Mouse (Mus musculus) limb, embryonic 12.5 days (tissue): Measurements from ENCODE around the gene Bcor. TPM values are rescaled to one million over a fixed set of nuclear protein-coding genes. Genes with fewer than 3 reads are reported as not detected.
A peak's percentile ranks its signal among the peaks of the same experiment; 100 is the strongest.

Source experiments
- ATAC-seq: fragments of 200-750 bp; cut with Nextera tagmentation; 2 replicates; pipeline ENCODE4 v1.8.0; 2017; ENCODE audit warnings: low read depth, moderate TSS enrichment; ENCODE audit not compliant: insufficient number of reproducible peaks, insufficient read depth, low FRiP score, low TSS enrichment
- H3K27ac ChIP-seq: fragments of 300-500 bp; sonication (generic); 2 replicates; pipeline ENCODE4 v1.5.1; 2016; ENCODE audit warnings: mild to moderate bottlenecking, moderate library complexity
- H3K27me3 ChIP-seq: fragments of 300-500 bp; sonication (generic); 2 replicates; pipeline ENCODE4 v1.6.1; 2016; ENCODE audit warnings: mild to moderate bottlenecking, moderate library complexity
- H3K36me3 ChIP-seq: fragments of 300-500 bp; sonication (generic); 2 replicates; pipeline ENCODE4 v1.6.1; 2016; ENCODE audit warnings: mild to moderate bottlenecking, moderate library complexity
- H3K4me1 ChIP-seq: fragments of 300-500 bp; sonication (generic); replicated peaks from 2 replicates; pipeline ENCODE4 v1.6.1; 2016
- H3K4me2 ChIP-seq: fragments of 300-500 bp; sonication (generic); 2 replicates; pipeline ENCODE4 v1.6.1; 2016; ENCODE audit warnings: mild to moderate bottlenecking, moderate library complexity
- H3K4me3 ChIP-seq: fragments of 300-500 bp; sonication (generic); replicated peaks from 2 replicates; pipeline ENCODE4 v1.5.1; 2016; ENCODE audit warnings: mild to moderate bottlenecking
- H3K9ac ChIP-seq: fragments of 300-500 bp; sonication (generic); replicated peaks from 2 replicates; pipeline ENCODE4 v1.6.1; 2016; ENCODE audit warnings: mild to moderate bottlenecking, moderate library complexity
- H3K9me3 ChIP-seq: fragments of 300-500 bp; sonication (generic); 2 replicates; pipeline ENCODE4 v1.6.1; 2016; ENCODE audit warnings: mild to moderate bottlenecking, moderate library complexity
- WGBS: fragments of 180-500 bp; shearing (Covaris S2); methylation state at CpG from one replicate; pipeline ENCODE4 v1.1.7; 2016; 5-methylcytosine and 5-hydroxymethylcytosine counted together
- polyA plus RNA-seq: library from polyadenylated mRNA; unstranded; fragments of >200 nt; fragmentation: Nextera tagmentation; extraction: Ambion mirVana; gene quantifications from 2 replicates; pipeline ENCODE4 v1.2.1, GENCODE M21; 2016

The Bcor gene
- polyA plus RNA-seq, 1 experiment from 2014 or later, result 25.6 TPM

GRCm38 (mm10) chrX:12076763-12077600 lies 83.2 kb downstream of the Bcor start:
- 0 out of 2 replicates have a peak overlapping the region, but pooled peaks have one; percentile 7 for H3K27ac ChIP-seq

GRCm38 (mm10) chrX:12072721-12073120 lies 87.4 kb downstream of the Bcor start:
- ATAC-seq, result no peak
- WGBS, result 16% methylated on average over 6 of the region's 6 CpGs
- Histone ChIP-seq H3K4me2 (no peak overlapping the region), H3K4me1 (peaks cover 72% of the 10 kb centered on the region), H3K4me3 (no peak overlapping the region), H3K36me3 (no peaks in the 10 kb centered on the region), H3K9me3 (no peaks in the 10 kb centered on the region), H3K9ac (no peak overlapping the region), H3K27ac (no peak overlapping the region), H3K27me3 (peaks cover 96% of the 10 kb centered on the region)

More at GRCm38 (mm10) chrX:12076763-12077600, 83.2 kb downstream of the Bcor start:
- Histone ChIP-seq H3K9me3 (no peaks in the 10 kb centered on the region), H3K9ac (peak overlapping the region; percentile 64), H3K4me1 (peaks cover 41% of the 10 kb centered on the region), H3K4me2 (peak overlapping the region; percentile 82), H3K36me3 (no peaks in the 10 kb centered on the region), H3K27me3 (peaks cover 100% of the 10 kb centered on the region), H3K4me3 (peak overlapping the region; percentile 63)
- 2% methylated on average over 42 of the region's 58 CpGs for WGBS
- ATAC-seq, result no peak

DNA sequence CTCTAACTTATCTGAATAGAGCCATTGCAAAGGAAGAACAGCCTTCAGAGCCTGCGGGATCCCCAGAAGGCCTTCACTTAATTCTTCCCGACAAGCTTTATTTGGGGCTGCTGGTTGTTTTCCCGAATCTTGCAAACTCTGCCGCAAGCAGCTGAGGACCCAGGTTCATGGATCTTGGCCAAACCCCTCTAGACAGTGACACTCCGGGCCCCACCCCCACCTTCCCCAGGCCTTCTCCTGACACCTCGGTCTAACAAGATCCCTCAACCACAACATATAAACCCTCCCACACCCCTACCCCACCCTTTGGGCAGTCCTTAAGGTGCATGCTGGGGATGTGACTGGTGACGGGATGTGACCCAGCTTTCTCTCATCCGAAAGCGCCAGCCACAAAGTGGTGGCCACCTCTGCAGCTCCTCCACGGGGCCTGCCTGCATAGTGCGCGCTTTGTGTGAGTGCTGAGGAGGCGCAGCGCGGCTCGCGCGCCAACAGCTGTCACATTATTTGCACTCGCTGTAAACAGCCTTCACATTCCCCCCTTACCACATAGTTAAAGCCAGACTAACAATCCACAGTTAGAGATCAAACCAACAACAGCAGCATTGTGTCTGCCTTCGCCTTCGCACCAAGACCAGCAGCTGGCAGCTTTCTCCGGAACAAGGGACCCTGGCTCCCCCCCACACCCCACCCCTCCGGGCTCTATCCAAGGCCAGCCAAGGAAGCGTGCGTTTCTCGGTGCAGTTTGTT lies 91.0 kb downstream of the Bcor start:
- Histone ChIP-seq H3K4me2 (peak overlapping the region; percentile 47), H3K36me3 (no peaks in the 10 kb centered on the region), H3K4me1 (peaks cover 96% of the 10 kb centered on the region), H3K9ac (no peak overlapping the region), H3K4me3 (no peak overlapping the region; the same call in 1 of the 2 replicates), H3K27ac (0 out of 2 replicates have a peak overlapping the region, but pooled peaks have one; percentile 41), H3K9me3 (no peaks in the 10 kb centered on the region), H3K27me3 (peaks cover 96% of the 10 kb centered on the region)
- peak; percentile 67 for ATAC-seq
- WGBS, result 7% methylated on average over 26 of the region's 26 CpGs

GRCm38 (mm10) chrX:12067851-12068510 lies 92.2 kb downstream of the Bcor start:
- ATAC-seq, result no peak
- Histone ChIP-seq H3K27ac (no peak overlapping the region), H3K27me3 (peaks cover 96% of the 10 kb centered on the region), H3K4me3 (no peak overlapping the region), H3K9ac (no peak overlapping the region), H3K9me3 (no peaks in the 10 kb centered on the region), H3K4me2 (peak overlapping the region; percentile 23; the same call in 1 of the 2 replicates), H3K4me1 (peaks cover 96% of the 10 kb centered on the region), H3K36me3 (no peaks in the 10 kb centered on the region)
- 8% methylated on average over 18 of the region's 18 CpGs for WGBS

GRCm38 (mm10) chrX:12067031-12067430 lies 93.1 kb downstream of the Bcor start:
- Histone ChIP-seq H3K4me2 (peak overlapping the region; percentile 23), H3K27ac (no peak overlapping the region), H3K9me3 (no peaks in the 10 kb centered on the region), H3K4me3 (no peak overlapping the region), H3K4me1 (peaks cover 96% of the 10 kb centered on the region), H3K9ac (no peak overlapping the region), H3K27me3 (peaks cover 94% of the 10 kb centered on the region), H3K36me3 (no peaks in the 10 kb centered on the region)
- ATAC-seq, result no peak
- WGBS, result 5% methylated on average over 6 of the region's 6 CpGs

DNA sequence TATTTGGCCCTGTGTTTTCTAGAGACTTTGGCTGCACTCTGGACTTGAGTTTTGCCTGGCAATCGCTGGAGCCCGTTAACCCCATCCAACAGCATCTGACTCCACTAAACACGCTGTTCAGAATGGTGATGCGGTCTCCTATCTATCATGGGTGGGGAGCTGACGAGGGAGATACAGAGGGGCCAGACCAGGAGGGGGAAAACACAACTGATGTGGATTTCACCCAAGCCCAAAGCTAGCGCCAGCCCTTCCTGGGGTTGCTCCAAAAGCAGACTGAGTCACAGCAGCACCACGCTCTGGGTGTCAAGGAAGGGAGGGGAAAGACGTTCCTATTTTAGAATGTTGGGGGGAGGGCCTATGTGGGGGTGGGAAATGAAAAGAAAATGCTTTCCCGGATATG lies 94.4 kb downstream of the Bcor start:
- H3K4me2 ChIP-seq, result no peak overlapping the region
- peaks cover 95% of the 10 kb centered on the region for H3K27me3 ChIP-seq
- no peak overlapping the region for H3K4me3 ChIP-seq
- H3K36me3 ChIP-seq, result no peaks in the 10 kb centered on the region
- ATAC-seq, result no peak
- no peak overlapping the region for H3K9ac ChIP-seq
- H3K4me1 ChIP-seq, result peaks cover 93% of the 10 kb centered on the region
- 45% methylated on average over 9 of the region's 9 CpGs for WGBS
- H3K27ac ChIP-seq, result no peak overlapping the region
- H3K9me3 ChIP-seq, result no peaks in the 10 kb centered on the region

GRCm38 (mm10) chrX:12062932-12063260 lies 97.3 kb downstream of the Bcor start:
- ATAC-seq, result no peak
- Histone ChIP-seq H3K4me1 (peaks cover 67% of the 10 kb centered on the region), H3K9ac (no peak overlapping the region), H3K27ac (peak overlapping the region; percentile 50; the same call in 1 of the 2 replicates), H3K27me3 (peaks cover 76% of the 10 kb centered on the region), H3K4me2 (peak overlapping the region; percentile 26), H3K9me3 (no peaks in the 10 kb centered on the region), H3K4me3 (no peak overlapping the region), H3K36me3 (peaks cover 13% of the 10 kb centered on the region)
- WGBS, result 12% methylated on average over 6 of the region's 6 CpGs

DNA sequence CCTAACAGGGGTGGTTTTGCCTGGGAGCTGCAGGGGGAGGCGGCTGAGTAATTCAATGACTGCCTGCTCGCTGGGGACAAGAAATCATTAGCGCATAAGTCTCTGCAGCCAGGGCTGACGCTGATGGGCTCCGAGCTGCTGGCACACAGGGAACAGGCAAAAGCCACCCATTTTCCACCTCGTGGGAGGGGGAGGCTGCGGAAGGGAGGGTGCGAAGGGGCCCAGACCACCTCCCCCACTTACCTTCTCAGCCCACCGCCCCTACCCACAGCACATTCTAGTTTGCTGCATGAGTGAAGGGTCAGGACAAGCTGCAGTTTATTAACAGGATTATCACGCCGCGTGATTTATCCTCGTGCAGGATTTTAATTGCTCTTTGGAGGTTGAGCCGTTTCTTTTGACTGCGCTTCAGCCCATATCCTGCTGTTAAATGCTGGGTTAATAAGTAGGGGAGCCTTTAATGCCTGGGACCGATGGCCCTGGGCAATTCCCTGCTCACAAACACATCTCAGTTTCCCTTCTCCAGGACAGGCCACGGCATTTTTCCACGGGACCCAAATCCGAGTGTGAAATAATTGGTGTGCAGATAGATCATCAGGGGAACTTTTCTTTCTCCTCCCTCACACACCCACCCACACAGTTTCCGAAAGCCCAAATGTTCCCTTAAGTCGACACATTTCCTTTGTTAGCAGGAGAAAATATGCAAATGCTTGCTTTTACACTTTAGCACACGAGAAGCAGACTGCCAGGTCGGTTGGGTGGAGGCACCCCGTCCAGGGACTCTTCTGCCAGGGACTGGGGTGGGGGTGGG lies 97.8 kb downstream of the Bcor start:
- WGBS, result 11% methylated on average over 24 of the region's 24 CpGs

GRCm38 (mm10) chrX:12060848-12061247 lies 99.3 kb downstream of the Bcor start:
- peaks cover 47% of the 10 kb centered on the region for H3K4me1 ChIP-seq
- H3K27me3 ChIP-seq, result peaks cover 56% of the 10 kb centered on the region
- no peak overlapping the region for H3K4me3 ChIP-seq
- H3K36me3 ChIP-seq, result peaks cover 31% of the 10 kb centered on the region
- H3K27ac ChIP-seq, result no peak overlapping the region
- no peak overlapping the region for H3K4me2 ChIP-seq
- WGBS, result 82% methylated on average over 3 of the region's 3 CpGs
- ATAC-seq, result no peak
- no peaks in the 10 kb centered on the region for H3K9me3 ChIP-seq
- no peak overlapping the region for H3K9ac ChIP-seq

More for the DNA sequence above, 97.8 kb downstream of the Bcor start:
- Histone ChIP-seq H3K36me3 (peaks cover 19% of the 10 kb centered on the region), H3K27me3 (peaks cover 71% of the 10 kb centered on the region), H3K4me2 (peak overlapping the region; percentile 26), H3K27ac (peak overlapping the region; percentile 50; the same call in 1 of the 2 replicates), H3K4me1 (peaks cover 61% of the 10 kb centered on the region), H3K9ac (no peak overlapping the region), H3K9me3 (no peaks in the 10 kb centered on the region), H3K4me3 (no peak overlapping the region)
- no peak for ATAC-seq

GRCm38 (mm10) chrX:12057210-12057609 lies 102.9 kb downstream of the Bcor start:
- WGBS, result 94% methylated on average over 11 of the region's 11 CpGs
- Histone ChIP-seq H3K9me3 (no peaks in the 10 kb centered on the region), H3K4me1 (peaks cover 12% of the 10 kb centered on the region), H3K4me2 (no peak overlapping the region), H3K27ac (no peak overlapping the region), H3K4me3 (no peak overlapping the region), H3K9ac (no peak overlapping the region), H3K27me3 (peaks cover 21% of the 10 kb centered on the region), H3K36me3 (peaks cover 52% of the 10 kb centered on the region)
- no peak for ATAC-seq
